Mouse (Mus musculus): ENCODE measurements around the gene Sall1. TPM values are rescaled to one million over a fixed set of nuclear protein-coding genes. Genes with fewer than 3 reads are reported as not detected.

The Sall1 gene
- polyA plus RNA-seq, 1 experiment from 2014 or later = 17.9 TPM

DNA sequence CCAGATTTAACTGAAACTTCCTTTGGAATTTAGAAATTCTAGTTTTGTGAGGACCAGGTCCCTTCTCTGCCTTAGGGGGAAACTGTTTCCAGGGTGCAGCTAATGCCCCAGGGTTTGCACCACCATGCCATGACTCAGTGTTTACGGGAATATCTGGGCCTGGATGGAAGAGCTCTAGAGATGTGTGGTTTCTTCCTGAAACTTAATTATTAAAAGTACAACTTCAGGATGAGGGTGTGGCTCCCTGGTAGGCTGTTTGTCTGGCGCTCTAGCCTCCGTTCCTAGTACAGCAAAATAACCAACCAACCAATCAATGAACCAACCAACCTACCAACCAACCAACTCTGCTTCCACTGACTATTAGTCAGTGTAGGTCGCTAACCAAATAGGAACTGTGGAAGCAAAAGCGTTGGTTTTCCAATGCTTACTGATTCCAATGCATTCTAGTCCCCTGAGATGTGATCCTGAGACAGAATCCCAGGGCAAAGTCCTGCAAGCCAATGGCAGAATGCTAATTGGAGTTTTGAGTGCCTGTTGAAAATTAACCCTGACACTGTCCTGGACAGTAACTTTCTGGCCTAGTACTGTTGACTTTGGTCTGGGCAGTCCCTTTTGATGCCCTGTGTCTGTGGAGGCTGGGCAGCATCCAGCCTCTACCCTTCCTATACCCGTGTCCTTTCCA, 31.0 kb downstream of the Sall1 start:
- Histone ChIP-seq H3K4me2 (no peak overlapping the region), H3K4me3 (replicated peaks) (no peak overlapping the region), H3K9ac (replicated peaks) (no peak overlapping the region), H3K36me3 (no peaks in the 10 kb centered on the region), H3K27me3 (peaks cover 15% of the 10 kb centered on the region), H3K27ac (no peak overlapping the region), H3K4me1 (replicated peaks) (peaks cover 5% of the 10 kb centered on the region; the same call in 1 of the 2 replicates), H3K9me3 (no peaks in the 10 kb centered on the region)
- 81% methylated on average over 6 of the region's 6 CpGs for WGBS
- no peak for ATAC-seq (ENCODE audit: insufficient number of reproducible peaks, insufficient read depth, low FRiP score, low TSS enrichment, low read depth)

DNA sequence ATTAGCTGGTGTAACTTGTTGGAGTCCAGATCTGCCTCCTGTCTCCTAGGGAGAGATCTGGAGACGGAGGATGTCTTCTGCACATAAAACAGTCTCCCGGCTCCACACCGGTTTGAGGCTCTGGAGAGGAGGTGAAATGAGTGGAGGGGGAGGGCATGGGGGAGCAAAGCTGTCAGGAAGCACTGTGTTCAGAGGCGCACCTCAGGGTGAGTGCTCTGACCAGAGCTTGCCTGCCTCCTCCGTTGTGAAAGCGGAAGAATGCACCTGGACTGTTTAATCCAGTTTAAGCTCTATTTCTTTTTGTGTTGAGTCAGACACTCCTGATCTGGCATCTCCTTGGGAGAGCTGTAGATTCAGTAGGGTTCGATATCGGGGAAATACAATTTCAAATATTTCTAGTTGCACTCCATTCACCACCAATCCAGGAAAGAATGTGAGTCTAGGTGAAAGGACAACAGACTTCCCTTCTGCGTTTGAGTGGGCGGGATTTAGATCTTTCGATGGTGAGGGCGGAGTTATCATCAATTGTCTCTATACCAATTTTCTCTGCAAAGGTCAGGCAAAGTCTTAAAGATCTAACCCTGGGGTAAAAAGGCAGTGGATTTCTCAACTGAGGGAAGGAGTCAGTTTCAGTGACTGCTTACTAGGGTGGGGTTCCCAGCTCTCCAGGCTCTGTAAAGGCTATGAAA, 31.8 kb downstream of the Sall1 start:
- Histone ChIP-seq H3K36me3 (no peaks in the 10 kb centered on the region), H3K27me3 (peaks cover 23% of the 10 kb centered on the region), H3K4me3 (replicated peaks) (no peak overlapping the region), H3K4me2 (no peak overlapping the region), H3K4me1 (replicated peaks) (peaks cover 12% of the 10 kb centered on the region; the same call in 1 of the 2 replicates), H3K9ac (replicated peaks) (no peak overlapping the region), H3K27ac (no peak overlapping the region), H3K9me3 (no peaks in the 10 kb centered on the region)
- WGBS = 27% methylated on average over 12 of the region's 12 CpGs
- ATAC-seq (ENCODE audit: insufficient number of reproducible peaks, insufficient read depth, low FRiP score, low TSS enrichment, low read depth) = no peak

DNA sequence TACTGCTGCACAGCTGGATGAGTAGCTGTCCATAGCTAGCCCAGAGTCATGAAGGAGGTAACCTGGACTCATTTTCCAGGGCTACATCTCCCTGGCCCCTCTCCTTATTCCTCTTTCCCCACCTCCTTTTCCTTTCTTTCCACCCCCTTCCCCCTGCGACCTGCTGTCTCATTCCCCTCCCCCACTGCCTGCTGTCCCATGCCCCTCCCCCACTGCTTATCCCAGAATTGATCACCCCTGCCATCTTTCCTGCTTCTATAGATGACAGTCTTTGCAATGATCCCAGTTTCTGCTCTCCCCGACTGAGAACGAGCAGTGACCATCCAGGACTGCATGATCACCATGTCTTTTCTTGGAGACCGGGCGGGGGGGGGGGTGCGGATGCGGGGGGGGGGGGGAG, 35.2 kb downstream of the Sall1 start:
- no peak overlapping the region for H3K27ac ChIP-seq
- ATAC-seq (ENCODE audit: insufficient number of reproducible peaks, insufficient read depth, low FRiP score, low TSS enrichment, low read depth) = no peak
- H3K9me3 ChIP-seq = peaks cover 4% of the 10 kb centered on the region; the same call in 1 of the 2 replicates
- WGBS = 33% methylated on average over 6 of the region's 7 CpGs
- no peaks in the 10 kb centered on the region for H3K36me3 ChIP-seq
- no peak overlapping the region for H3K4me2 ChIP-seq
- H3K4me3 ChIP-seq (replicated peaks) = no peak overlapping the region
- no peak overlapping the region for H3K9ac ChIP-seq (replicated peaks)
- H3K27me3 ChIP-seq = peaks cover 44% of the 10 kb centered on the region
- peaks cover 24% of the 10 kb centered on the region for H3K4me1 ChIP-seq (replicated peaks)

DNA sequence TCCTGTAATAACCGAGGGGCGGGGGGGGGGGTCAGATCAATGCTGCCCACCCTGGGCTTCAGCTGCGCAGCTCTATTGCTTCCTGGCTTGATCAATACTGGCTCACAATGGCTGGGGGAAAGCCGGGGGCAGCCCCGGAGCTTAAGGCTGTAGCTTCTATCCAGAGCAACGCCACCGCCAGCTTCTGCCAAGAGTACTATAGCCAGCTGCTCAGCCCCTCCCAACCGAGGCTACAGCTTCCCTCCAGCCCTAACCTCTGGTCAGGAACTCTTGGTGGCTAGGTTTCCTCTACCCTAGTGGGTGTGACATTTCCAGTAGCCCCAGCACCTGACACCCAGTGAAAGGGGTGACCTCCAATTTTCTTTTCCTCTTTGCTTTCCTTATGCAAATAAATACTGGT, 36.8 kb downstream of the Sall1 start:
- ATAC-seq (ENCODE audit: insufficient number of reproducible peaks, insufficient read depth, low FRiP score, low TSS enrichment, low read depth) = no peak

DNA sequence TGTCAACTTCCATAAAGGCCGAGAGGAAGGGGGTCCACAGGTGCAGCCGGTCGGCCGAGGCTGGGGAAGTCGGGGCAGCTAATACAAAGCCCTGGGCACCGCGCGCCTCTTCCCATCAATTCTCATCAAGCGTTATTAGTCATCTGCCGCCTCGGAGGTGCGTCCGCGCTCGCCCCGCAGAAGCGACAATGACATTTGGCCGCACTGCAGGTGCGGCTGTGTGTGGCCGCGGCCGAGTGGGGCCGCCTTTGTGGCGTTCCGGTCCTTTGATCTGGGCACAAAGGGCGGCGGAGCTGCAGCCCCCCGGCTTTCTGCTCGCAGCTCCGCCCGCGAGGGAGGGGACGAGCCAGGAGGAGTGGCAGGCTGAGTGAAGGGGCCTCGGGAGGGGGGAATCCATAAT, 37.5 kb downstream of the Sall1 start:
- Histone ChIP-seq H3K4me2 (peak overlapping the region; percentile 90), H3K4me3 (replicated peaks) (peak overlapping the region; percentile 50), H3K27me3 (peaks cover 43% of the 10 kb centered on the region), H3K36me3 (no peaks in the 10 kb centered on the region), H3K9ac (replicated peaks) (peak overlapping the region; percentile 45), H3K4me1 (replicated peaks) (peaks cover 19% of the 10 kb centered on the region), H3K27ac (no peak overlapping the region), H3K9me3 (peaks cover 4% of the 10 kb centered on the region; the same call in 1 of the 2 replicates)
- ATAC-seq (ENCODE audit: insufficient number of reproducible peaks, insufficient read depth, low FRiP score, low TSS enrichment, low read depth) = no peak
- under 1% methylated on average over 34 of the region's 34 CpGs for WGBS

More for the DNA sequence above, 36.8 kb downstream of the Sall1 start:
- WGBS = 1% methylated on average over 8 of the region's 8 CpGs
- Histone ChIP-seq H3K36me3 (no peaks in the 10 kb centered on the region), H3K27me3 (peaks cover 41% of the 10 kb centered on the region), H3K4me2 (peak overlapping the region; percentile 90), H3K27ac (no peak overlapping the region), H3K4me3 (replicated peaks) (peak overlapping the region; percentile 50), H3K4me1 (replicated peaks) (peaks cover 23% of the 10 kb centered on the region), H3K9ac (replicated peaks) (0 out of 2 replicates have a peak overlapping the region, but pooled peaks have one; percentile 45), H3K9me3 (peaks cover 4% of the 10 kb centered on the region; the same call in 1 of the 2 replicates)

DNA sequence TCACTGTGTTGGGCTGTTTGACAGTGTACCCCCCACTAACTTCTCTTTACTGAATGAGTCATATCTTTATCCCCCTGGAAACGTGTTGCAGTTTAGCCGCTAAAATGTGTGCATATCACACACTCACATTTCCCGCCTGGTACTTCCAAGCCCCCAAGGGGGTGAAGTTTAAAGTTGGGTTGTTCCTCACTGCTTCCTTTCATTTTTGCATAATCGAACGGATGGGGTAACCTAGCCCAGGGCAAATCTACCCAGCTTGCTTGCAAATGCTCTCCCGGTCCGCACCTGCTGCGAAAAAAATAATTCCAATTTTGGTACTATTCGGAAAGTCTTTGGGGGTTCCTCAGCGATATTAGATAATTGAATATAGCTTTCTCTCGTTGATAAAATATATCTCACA, 38.2 kb downstream of the Sall1 start:
- peak overlapping the region; percentile 90 for H3K4me2 ChIP-seq
- H3K36me3 ChIP-seq = no peaks in the 10 kb centered on the region
- peaks cover 4% of the 10 kb centered on the region; the same call in 1 of the 2 replicates for H3K9me3 ChIP-seq
- H3K27ac ChIP-seq = no peak overlapping the region
- H3K4me3 ChIP-seq (replicated peaks) = peak overlapping the region; percentile 50
- no peak for ATAC-seq (ENCODE audit: insufficient number of reproducible peaks, insufficient read depth, low FRiP score, low TSS enrichment, low read depth)
- H3K9ac ChIP-seq (replicated peaks) = no peak overlapping the region
- 37% methylated on average over 11 of the region's 11 CpGs for WGBS
- H3K27me3 ChIP-seq = peaks cover 49% of the 10 kb centered on the region
- peaks cover 19% of the 10 kb centered on the region for H3K4me1 ChIP-seq (replicated peaks)

DNA sequence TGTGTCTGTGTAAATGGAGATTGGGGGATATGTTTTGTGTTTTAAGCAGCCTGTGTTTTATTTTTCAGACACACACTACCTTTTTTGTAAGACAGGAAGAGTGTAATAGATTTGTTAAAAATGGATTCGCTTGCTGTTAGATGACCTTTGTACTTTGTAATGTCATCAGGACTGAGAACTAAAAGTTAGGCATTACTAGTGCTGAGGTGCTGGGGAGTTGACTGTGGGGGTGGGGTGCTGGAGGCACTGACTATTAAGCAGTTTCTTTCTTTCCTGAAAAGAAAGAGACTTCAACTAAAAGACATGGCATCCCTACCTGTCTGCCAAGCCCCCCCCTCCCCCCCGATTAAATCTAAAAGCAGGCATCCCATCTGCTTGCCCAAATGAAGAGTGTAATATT, 39.9 kb downstream of the Sall1 start:
- 30% methylated on average over 2 of the region's 2 CpGs for WGBS
- no peak overlapping the region for H3K27ac ChIP-seq
- ATAC-seq (ENCODE audit: insufficient number of reproducible peaks, insufficient read depth, low FRiP score, low TSS enrichment, low read depth) = no peak
- H3K4me1 ChIP-seq (replicated peaks) = peaks cover 19% of the 10 kb centered on the region
- H3K4me3 ChIP-seq (replicated peaks) = no peak overlapping the region
- H3K36me3 ChIP-seq = no peaks in the 10 kb centered on the region
- peaks cover 4% of the 10 kb centered on the region; the same call in 1 of the 2 replicates for H3K9me3 ChIP-seq
- H3K4me2 ChIP-seq = no peak overlapping the region
- peaks cover 51% of the 10 kb centered on the region for H3K27me3 ChIP-seq
- H3K9ac ChIP-seq (replicated peaks) = no peak overlapping the region

DNA sequence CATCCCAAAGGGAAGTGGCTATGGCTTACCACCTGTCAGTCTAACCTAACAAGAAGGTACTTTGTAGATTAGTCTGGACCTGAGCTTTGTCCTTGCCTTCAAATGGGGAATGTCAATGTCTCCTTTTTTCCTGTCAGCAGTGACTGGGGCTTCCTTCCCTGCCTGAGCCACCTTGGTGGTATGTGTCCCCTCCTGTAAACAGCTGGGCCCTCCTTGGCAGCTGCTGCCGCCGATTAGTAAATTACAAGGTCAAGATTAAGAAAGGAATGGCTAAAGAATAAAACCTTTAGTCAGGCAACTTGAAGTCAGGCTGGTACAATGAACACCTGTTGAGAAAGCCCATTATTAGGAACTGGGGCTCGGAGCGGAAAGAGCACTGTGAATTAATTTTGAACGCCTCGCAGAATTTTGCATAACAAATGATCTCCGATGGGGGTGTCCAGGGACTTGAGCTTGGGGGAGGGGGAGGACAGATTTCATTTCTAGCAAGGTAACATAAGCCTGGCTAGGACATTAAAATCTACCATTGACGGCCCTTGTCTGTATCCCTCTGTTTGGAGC, 40.5 kb downstream of the Sall1 start:
- Histone ChIP-seq H3K4me2 (no peak overlapping the region), H3K4me1 (replicated peaks) (peaks cover 19% of the 10 kb centered on the region), H3K27ac (no peak overlapping the region), H3K9me3 (peaks cover 4% of the 10 kb centered on the region; the same call in 1 of the 2 replicates), H3K4me3 (replicated peaks) (no peak overlapping the region), H3K27me3 (peaks cover 50% of the 10 kb centered on the region), H3K9ac (replicated peaks) (no peak overlapping the region), H3K36me3 (no peaks in the 10 kb centered on the region)
- 36% methylated on average over 8 of the region's 8 CpGs for WGBS
- no peak for ATAC-seq (ENCODE audit: insufficient number of reproducible peaks, insufficient read depth, low FRiP score, low TSS enrichment, low read depth)

DNA sequence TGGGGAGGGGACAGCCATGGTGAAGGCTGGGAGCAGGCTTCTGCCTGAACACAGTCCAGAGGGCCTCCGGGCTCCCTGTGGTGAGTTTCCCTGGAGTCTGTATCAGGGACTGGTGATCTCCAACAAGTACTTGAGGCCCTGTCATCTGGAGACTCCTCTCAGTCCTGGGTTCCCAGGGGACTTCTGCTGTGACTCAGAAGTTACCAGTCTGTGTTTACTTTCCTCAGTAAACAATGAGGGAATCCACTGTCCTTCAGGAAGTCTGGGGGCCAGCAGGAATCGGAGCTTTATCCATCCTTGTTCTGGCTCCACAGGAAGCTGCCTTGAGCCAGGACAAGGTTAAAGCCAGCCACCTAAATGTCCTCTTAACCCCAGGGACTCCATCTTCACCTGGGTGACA, 41.8 kb downstream of the Sall1 start:
- H3K9me3 ChIP-seq = peaks cover 4% of the 10 kb centered on the region; the same call in 1 of the 2 replicates
- peaks cover 11% of the 10 kb centered on the region for H3K4me1 ChIP-seq (replicated peaks)
- H3K9ac ChIP-seq (replicated peaks) = no peak overlapping the region
- peaks cover 37% of the 10 kb centered on the region for H3K27me3 ChIP-seq
- ATAC-seq (ENCODE audit: insufficient number of reproducible peaks, insufficient read depth, low FRiP score, low TSS enrichment, low read depth) = no peak
- no peak overlapping the region for H3K27ac ChIP-seq
- no peak overlapping the region for H3K4me2 ChIP-seq
- no peaks in the 10 kb centered on the region for H3K36me3 ChIP-seq
- H3K4me3 ChIP-seq (replicated peaks) = no peak overlapping the region
- 53% methylated on average over 2 of the region's 2 CpGs for WGBS

DNA sequence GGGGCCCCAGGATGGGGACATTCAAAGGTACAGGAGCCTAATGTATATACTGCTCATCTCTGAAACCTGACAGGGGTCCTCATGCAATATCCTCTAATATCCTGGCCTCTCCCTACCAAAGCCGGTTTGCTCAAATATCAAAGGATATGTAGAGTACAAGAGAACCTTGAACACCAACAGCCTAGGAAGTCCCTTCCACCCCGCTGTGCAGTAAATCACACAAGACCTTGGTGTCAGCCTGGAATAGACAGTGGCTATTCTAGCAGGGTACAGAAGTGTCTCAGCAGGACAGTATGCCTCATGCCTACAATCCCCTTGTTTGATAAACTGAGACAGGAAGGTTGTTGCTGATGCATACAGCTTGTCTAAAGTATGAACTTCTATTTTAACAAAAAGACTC, 46.7 kb downstream of the Sall1 start:
- WGBS = 90% methylated on average over 2 of the region's 2 CpGs
- Histone ChIP-seq H3K4me2 (no peak overlapping the region), H3K9ac (replicated peaks) (no peak overlapping the region), H3K27me3 (peaks cover 25% of the 10 kb centered on the region; the same call in 1 of the 2 replicates), H3K36me3 (no peaks in the 10 kb centered on the region), H3K4me1 (replicated peaks) (no peaks in the 10 kb centered on the region), H3K4me3 (replicated peaks) (no peak overlapping the region), H3K27ac (no peak overlapping the region), H3K9me3 (no peaks in the 10 kb centered on the region)
- ATAC-seq (ENCODE audit: insufficient number of reproducible peaks, insufficient read depth, low FRiP score, low TSS enrichment, low read depth) = no peak

DNA sequence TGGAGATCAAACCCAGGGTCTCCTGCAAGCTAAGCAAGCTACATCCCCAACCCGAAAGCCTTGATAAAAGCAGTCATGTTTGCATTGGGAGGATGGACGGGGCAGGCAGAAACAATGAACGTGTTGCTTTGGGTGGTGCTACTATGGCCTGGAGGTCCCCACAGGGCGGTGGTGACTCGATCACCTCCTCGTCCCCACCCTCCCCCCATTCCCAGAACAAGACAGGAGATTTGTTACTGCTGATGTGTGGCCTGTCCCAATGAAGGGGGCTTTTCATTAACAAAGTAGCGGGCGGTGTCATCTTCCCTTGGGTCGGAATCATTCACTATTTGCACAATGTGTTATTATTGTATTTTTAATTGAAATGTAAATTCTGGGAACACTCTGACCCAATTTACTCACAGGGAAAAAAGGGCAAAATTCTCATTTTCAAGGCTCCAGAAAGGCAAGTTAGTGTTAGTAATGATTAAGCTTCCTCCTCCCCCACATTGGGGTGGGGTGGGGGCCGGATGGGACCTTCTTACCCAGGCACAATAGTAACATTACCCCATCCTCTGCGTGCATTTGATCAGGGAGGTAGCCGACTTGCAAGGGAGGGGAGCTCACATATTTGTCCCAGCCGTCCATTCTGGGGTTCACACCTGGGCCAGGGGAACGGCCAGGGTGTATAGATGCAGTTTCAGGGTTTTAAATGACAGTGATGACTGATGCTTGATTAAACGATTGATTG, 52.0 kb downstream of the Sall1 start:
- Histone ChIP-seq H3K9ac (replicated peaks) (no peak overlapping the region), H3K9me3 (no peaks in the 10 kb centered on the region), H3K27me3 (peaks cover 12% of the 10 kb centered on the region; the same call in 1 of the 2 replicates), H3K4me3 (replicated peaks) (no peak overlapping the region), H3K4me1 (replicated peaks) (no peaks in the 10 kb centered on the region), H3K36me3 (no peaks in the 10 kb centered on the region), H3K27ac (no peak overlapping the region), H3K4me2 (no peak overlapping the region)
- no peak for ATAC-seq (ENCODE audit: insufficient number of reproducible peaks, insufficient read depth, low FRiP score, low TSS enrichment, low read depth)
- WGBS = 84% methylated on average over 15 of the region's 15 CpGs
